Mouse (Mus musculus) thymus, adult 2 months (tissue): ENCODE results near the gene Hhat. TPM values are rescaled to one million over a fixed set of nuclear protein-coding genes. Genes with fewer than 3 reads are reported as not detected.

ENCODE experiments used
- DNase-seq: peaks from one replicate; pipeline ENCODE4 v3.0.0; 2021
- H3K27ac ChIP-seq: fragments of 200-500 bp; 2 replicates; pipeline ENCODE4 v1.5.1; 2012; ENCODE audit warnings: low read length, control low read depth; ENCODE audit not compliant: control insufficient read depth, insufficient read depth
- H3K27me3 ChIP-seq: fragments of 200-500 bp; 2 replicates; pipeline ENCODE4 v1.6.1; 2012; ENCODE audit warnings: mild to moderate bottlenecking, low read length, moderate library complexity, mixed read lengths; ENCODE audit not compliant: control insufficient read depth, insufficient read depth
- H3K36me3 ChIP-seq: fragments of 200-500 bp; 2 replicates; pipeline ENCODE4 v1.6.1; 2012; ENCODE audit warnings: mild to moderate bottlenecking, low read length, moderate library complexity; ENCODE audit not compliant: control insufficient read depth, insufficient read depth
- H3K4me1 ChIP-seq: fragments of 200-500 bp; replicated peaks from 2 replicates; pipeline ENCODE4 v1.6.1; 2012; ENCODE audit warnings: low read length; ENCODE audit not compliant: control insufficient read depth, insufficient read depth
- H3K4me3 ChIP-seq: fragments of 200-500 bp; 2 replicates; pipeline ENCODE4 v1.5.1; 2012; ENCODE audit warnings: mild to moderate bottlenecking, low read length, control low read depth, moderate library complexity; ENCODE audit not compliant: control insufficient read depth, insufficient read depth
- CTCF ChIP-seq: fragments of 200-500 bp; IDR thresholded peaks from 2 replicates; pipeline ENCODE4 v1.5.1; 2012; ENCODE audit warnings: mild to moderate bottlenecking, control low read depth, low read length, moderate library complexity, borderline replicate concordance; ENCODE audit not compliant: control insufficient read depth, poor library complexity, insufficient read depth; ENCODE audit errors: extremely low read depth
- POLR2A ChIP-seq: fragments of 200-500 bp; IDR thresholded peaks from 2 replicates; pipeline ENCODE4 v1.6.1; 2012; ENCODE audit warnings: mild to moderate bottlenecking, low read length, control low read depth, moderate library complexity; ENCODE audit not compliant: control insufficient read depth, poor library complexity, insufficient read depth; ENCODE audit errors: extremely low read depth
- WGBS: fragments of 180-500 bp; shearing (Covaris S2); methylation state at CpG from one replicate; pipeline ENCODE4 v1.1.7; 2018; 5-methylcytosine and 5-hydroxymethylcytosine counted together
- polyA plus RNA-seq: library from polyadenylated mRNA; depleted of rRNA; stranded (reverse); fragments of >200 nt; gene quantifications from 2 replicates; pipeline ENCODE4 v1.2.3, GENCODE M21; 2012

Hhat gene
- polyA plus RNA-seq, 1 experiment = 5.8 TPM

- Histone ChIP-seq H3K4me3 (no peak overlapping the region), H3K27ac (no peak overlapping the region), H3K36me3 (no peaks in the 10 kb centered on the region), H3K4me1 (no peaks in the 10 kb centered on the region), H3K27me3 (no peaks in the 10 kb centered on the region)
- TF ChIP-seq CTCF (no peak), POLR2A (no peak)
- no peak for DNase-seq
Measured at GRCm38 (mm10) chr1:192661612-192662011, 109.4 kb downstream of the Hhat start.

- H3K36me3 ChIP-seq = no peaks in the 10 kb centered on the region
- H3K4me1 ChIP-seq = no peaks in the 10 kb centered on the region
- no peak for TF ChIP-seq CTCF
- H3K27ac ChIP-seq = no peak overlapping the region
- 86% methylated on average over 6 of the region's 6 CpGs for WGBS
- no peak for DNase-seq
- no peaks in the 10 kb centered on the region for H3K27me3 ChIP-seq
- H3K4me3 ChIP-seq = no peak overlapping the region
Measured at GRCm38 (mm10) chr1:192657417-192657816, 113.6 kb downstream of the Hhat start.

- 85% methylated on average over 8 of the region's 8 CpGs for WGBS
- Histone ChIP-seq H3K36me3 (no peaks in the 10 kb centered on the region), H3K27me3 (no peaks in the 10 kb centered on the region), H3K4me1 (no peaks in the 10 kb centered on the region), H3K4me3 (no peak overlapping the region), H3K27ac (no peak overlapping the region)
- no peak for DNase-seq
- TF ChIP-seq CTCF (no peak), POLR2A (no peak)
Measured at GRCm38 (mm10) chr1:192651981-192652605, 118.9 kb downstream of the Hhat start.

GRCm38 (mm10) chr1:192650586-192650985, 120.4 kb downstream of the Hhat start:
- Histone ChIP-seq H3K4me3 (no peak overlapping the region), H3K4me1 (no peaks in the 10 kb centered on the region), H3K36me3 (no peaks in the 10 kb centered on the region), H3K27ac (no peak overlapping the region), H3K27me3 (no peaks in the 10 kb centered on the region)
- WGBS = 92% methylated on average over 7 of the region's 7 CpGs
- no peak for DNase-seq
- no peak for TF ChIP-seq POLR2A
- no peak for TF ChIP-seq CTCF

- 98% methylated on average over 4 of the region's 4 CpGs for WGBS
- no peaks in the 10 kb centered on the region for H3K4me1 ChIP-seq
- TF ChIP-seq CTCF = no peak
- no peak for TF ChIP-seq POLR2A
- H3K4me3 ChIP-seq = no peak overlapping the region
- H3K27ac ChIP-seq = no peak overlapping the region
- DNase-seq = no peak
- H3K27me3 ChIP-seq = no peaks in the 10 kb centered on the region
- H3K36me3 ChIP-seq = no peaks in the 10 kb centered on the region
Measured at GRCm38 (mm10) chr1:192650023-192650422, 121.0 kb downstream of the Hhat start.

GRCm38 (mm10) chr1:192649233-192649632, 121.8 kb downstream of the Hhat start:
- WGBS = 94% methylated on average over 3 of the region's 3 CpGs
- H3K4me1 ChIP-seq = no peaks in the 10 kb centered on the region
- H3K36me3 ChIP-seq = no peaks in the 10 kb centered on the region
- H3K27me3 ChIP-seq = no peaks in the 10 kb centered on the region
- no peak overlapping the region for H3K27ac ChIP-seq
- H3K4me3 ChIP-seq = no peak overlapping the region
- no peak for DNase-seq
- no peak for TF ChIP-seq POLR2A
- TF ChIP-seq CTCF = no peak

- 93% methylated on average over 2 of the region's 2 CpGs for WGBS
- no peaks in the 10 kb centered on the region for H3K4me1 ChIP-seq
- no peak for DNase-seq
- TF ChIP-seq CTCF = no peak
- no peak for TF ChIP-seq POLR2A
- no peaks in the 10 kb centered on the region for H3K27me3 ChIP-seq
- H3K36me3 ChIP-seq = no peaks in the 10 kb centered on the region
- no peak overlapping the region for H3K27ac ChIP-seq
- H3K4me3 ChIP-seq = no peak overlapping the region
Measured at GRCm38 (mm10) chr1:192647361-192647760, 123.7 kb downstream of the Hhat start.
